Mouse (Mus musculus) megakaryocyte, embryonic 14.5 days (primary cell): ENCODE results near the gene Slc1a2. TPM values are rescaled to one million over a fixed set of nuclear protein-coding genes. Genes with fewer than 3 reads are reported as not detected.

Experiments
- H3K27me3 ChIP-seq: replicated peaks from 2 replicates; pipeline ENCODE3; 2012; ENCODE audit warnings: inconsistent platforms
- H3K36me3 ChIP-seq: replicated peaks from 2 replicates; pipeline ENCODE3; 2012; ENCODE audit warnings: low read length, inconsistent platforms, mixed read lengths
- H3K4me1 ChIP-seq: 2 replicates; pipeline ENCODE4 v1.6.1; 2012; ENCODE audit warnings: inconsistent platforms
- H3K4me3 ChIP-seq: replicated peaks from 2 replicates; pipeline ENCODE3; 2012; ENCODE audit warnings: moderate library complexity, mild to moderate bottlenecking, inconsistent platforms
- H3K9me3 ChIP-seq: 2 replicates; pipeline ENCODE4 v1.6.1; 2012; ENCODE audit warnings: inconsistent platforms
- FLI1 ChIP-seq: IDR thresholded peaks from 2 replicates; pipeline ENCODE4 v1.6.1; 2012; ENCODE audit warnings: low read length, inconsistent platforms, mixed read lengths
- GATA1 ChIP-seq: IDR thresholded peaks from 3 replicates; pipeline ENCODE4 v1.6.1; 2012; ENCODE audit warnings: mixed read lengths, low read length, inconsistent platforms, borderline replicate concordance
- polyA plus RNA-seq: library from polyadenylated mRNA; stranded (reverse); fragments of >175 nt; gene quantifications from 2 replicates; pipeline ENCODE4 v1.2.3, GENCODE M21; 2012; ENCODE audit warnings: low replicate concordance; ENCODE audit not compliant: insufficient read depth

The Slc1a2 gene
- polyA plus RNA-seq, 1 experiment: not detected

- TF ChIP-seq FLI1 (no peak), GATA1 (no peak)
- H3K4me3 ChIP-seq: no peak overlapping the region
- H3K4me1 ChIP-seq: peaks cover 6% of the 10 kb centered on the region
- peaks cover 46% of the 10 kb centered on the region for H3K27me3 ChIP-seq
- no peaks in the 10 kb centered on the region for H3K9me3 ChIP-seq
- H3K36me3 ChIP-seq: no peaks in the 10 kb centered on the region
Observed at GRCm38 (mm10) chr2:102733128-102733527, 74.7 kb downstream of the Slc1a2 start.

- Histone ChIP-seq H3K4me3 (no peak overlapping the region), H3K9me3 (no peaks in the 10 kb centered on the region), H3K4me1 (peaks cover 6% of the 10 kb centered on the region), H3K36me3 (no peaks in the 10 kb centered on the region), H3K27me3 (peaks cover 45% of the 10 kb centered on the region)
- TF ChIP-seq GATA1 (no peak), FLI1 (no peak)
Observed at GRCm38 (mm10) chr2:102734055-102734454, 75.6 kb downstream of the Slc1a2 start.

DNA sequence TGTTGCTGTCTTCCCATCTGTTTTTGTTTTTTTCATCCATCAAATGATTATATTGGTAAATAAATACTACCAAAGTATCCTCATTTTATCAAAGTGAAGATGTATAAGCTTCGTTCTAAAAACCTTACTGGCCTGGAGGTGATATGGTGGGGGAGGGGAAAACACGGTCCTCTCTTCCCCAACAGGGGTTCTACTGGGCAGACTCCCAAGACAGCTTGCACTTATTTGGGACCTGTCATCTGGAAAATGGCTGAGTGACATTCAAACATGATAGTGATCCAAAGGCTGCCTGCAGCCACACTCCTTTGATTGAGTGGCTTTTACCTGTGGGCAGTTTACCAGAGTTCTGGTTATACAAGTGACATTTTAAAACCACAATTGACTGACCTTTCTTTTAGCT, 76.6 kb downstream of the Slc1a2 start:
- Histone ChIP-seq H3K4me1 (peaks cover 6% of the 10 kb centered on the region), H3K27me3 (peaks cover 42% of the 10 kb centered on the region), H3K9me3 (no peaks in the 10 kb centered on the region), H3K4me3 (no peak overlapping the region), H3K36me3 (no peaks in the 10 kb centered on the region)
- TF ChIP-seq FLI1: no peak
- TF ChIP-seq GATA1: no peak

- Histone ChIP-seq H3K27me3 (peaks cover 35% of the 10 kb centered on the region), H3K4me1 (peaks cover 6% of the 10 kb centered on the region), H3K9me3 (no peaks in the 10 kb centered on the region), H3K36me3 (no peaks in the 10 kb centered on the region), H3K4me3 (no peak overlapping the region)
- TF ChIP-seq FLI1: no peak
- TF ChIP-seq GATA1: no peak
Observed at GRCm38 (mm10) chr2:102735811-102736210, 77.4 kb downstream of the Slc1a2 start.

- Histone ChIP-seq H3K4me1 (peaks cover 6% of the 10 kb centered on the region), H3K4me3 (no peak overlapping the region), H3K9me3 (no peaks in the 10 kb centered on the region), H3K27me3 (peaks cover 31% of the 10 kb centered on the region), H3K36me3 (no peaks in the 10 kb centered on the region)
- TF ChIP-seq GATA1 (no peak), FLI1 (no peak)
Observed at GRCm38 (mm10) chr2:102736490-102736889, 78.0 kb downstream of the Slc1a2 start.

DNA sequence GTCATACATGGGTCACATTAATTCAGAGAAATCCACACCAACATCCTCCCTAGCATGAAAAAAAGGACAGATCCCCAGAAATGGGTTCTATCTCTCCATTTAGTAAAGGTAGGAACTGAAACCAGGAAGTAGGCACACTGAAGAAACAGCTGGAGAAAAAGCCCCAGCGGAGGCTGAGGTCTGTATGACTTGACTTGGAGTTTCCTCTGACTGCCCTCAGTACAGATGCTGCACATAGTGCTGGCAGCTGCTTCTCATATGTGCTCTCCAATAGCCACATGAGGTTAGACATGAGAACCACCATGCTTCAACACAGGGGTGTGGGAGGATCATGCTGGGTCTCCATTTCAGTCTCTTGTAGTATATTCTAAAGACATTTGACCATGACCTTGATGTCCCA, 80.4 kb downstream of the Slc1a2 start:
- Histone ChIP-seq H3K4me1 (peaks cover 8% of the 10 kb centered on the region), H3K27me3 (peaks cover 32% of the 10 kb centered on the region)
- no peak for TF ChIP-seq GATA1

GRCm38 (mm10) chr2:102742685-102743084, 84.2 kb downstream of the Slc1a2 start:
- Histone ChIP-seq H3K4me3 (no peak overlapping the region), H3K27me3 (peaks cover 17% of the 10 kb centered on the region), H3K4me1 (peaks cover 21% of the 10 kb centered on the region), H3K9me3 (no peaks in the 10 kb centered on the region), H3K36me3 (no peaks in the 10 kb centered on the region)
- TF ChIP-seq FLI1: no peak
- TF ChIP-seq GATA1: no peak

More for the DNA sequence above, 80.4 kb downstream of the Slc1a2 start:
- H3K36me3 ChIP-seq: no peaks in the 10 kb centered on the region
- H3K4me3 ChIP-seq: no peak overlapping the region
- no peaks in the 10 kb centered on the region for H3K9me3 ChIP-seq

DNA sequence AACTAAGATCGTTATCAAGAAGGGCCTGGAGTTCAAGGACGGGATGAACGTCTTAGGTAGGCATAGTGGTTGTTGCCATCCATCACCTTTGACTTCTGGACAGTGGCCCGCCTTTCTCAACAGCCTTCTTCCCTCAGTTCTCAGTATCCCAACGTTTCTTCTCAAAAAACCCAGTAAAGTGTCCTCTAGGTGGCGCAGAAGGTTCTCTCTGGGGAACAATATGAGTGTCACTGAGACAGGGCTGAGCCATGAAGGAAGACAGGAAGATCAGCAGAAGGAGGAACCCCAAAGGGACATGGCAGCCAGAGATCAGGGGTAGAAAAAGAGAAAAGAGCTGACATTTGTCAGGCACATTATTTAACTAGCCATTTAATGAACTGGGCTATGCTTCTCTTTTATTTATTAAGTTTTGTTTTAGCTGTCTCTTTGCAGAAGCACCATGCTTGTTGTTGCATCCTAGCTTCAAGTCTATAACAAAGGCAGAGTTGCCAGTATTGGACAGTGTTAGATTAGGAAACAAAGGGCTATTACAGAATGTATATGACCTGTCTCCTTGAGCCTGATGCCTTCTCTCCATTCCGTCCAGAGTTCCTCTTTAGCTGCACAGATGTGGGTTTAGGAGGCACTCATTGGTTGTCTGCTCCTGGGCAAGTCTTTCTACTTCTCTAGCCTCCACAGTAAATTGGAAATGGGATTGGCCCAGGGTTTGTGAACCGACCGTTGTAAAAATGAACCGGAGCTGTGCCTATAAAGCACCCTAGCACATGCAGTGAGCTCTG, 85.6 kb downstream of the Slc1a2 start:
- Histone ChIP-seq H3K4me1 (peaks cover 21% of the 10 kb centered on the region), H3K36me3 (no peaks in the 10 kb centered on the region), H3K27me3 (peaks cover 15% of the 10 kb centered on the region)

DNA sequence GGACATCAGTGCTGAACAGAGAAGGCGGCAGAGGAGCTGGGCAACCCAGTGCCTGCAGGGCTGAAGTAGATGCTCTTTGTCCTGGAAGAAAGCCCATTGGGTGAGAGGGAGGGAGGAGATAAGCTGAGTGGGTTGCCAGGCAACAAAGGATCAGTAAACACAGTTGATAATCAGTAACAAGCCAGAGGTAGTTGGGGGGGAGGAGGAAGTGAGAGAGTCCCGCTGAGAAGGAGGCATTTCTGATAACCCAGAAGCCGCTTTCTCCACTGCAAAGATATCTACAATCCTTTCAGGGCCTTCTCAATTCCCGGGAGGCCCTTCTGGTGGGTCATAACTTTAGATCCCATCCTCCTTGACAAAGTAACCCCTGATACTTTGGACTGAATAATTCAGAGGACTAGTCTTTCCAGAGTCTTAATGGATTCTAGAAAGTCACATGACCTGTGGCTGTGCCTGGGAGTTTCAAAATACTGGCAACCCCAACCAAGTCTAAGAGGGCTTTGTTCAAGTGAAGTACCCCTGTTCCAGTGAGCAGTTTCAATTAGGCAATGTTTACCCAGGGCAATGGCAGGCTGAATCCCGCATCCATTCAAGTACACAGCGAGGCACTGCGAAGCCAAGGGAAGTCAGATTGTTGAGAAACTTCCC, 86.9 kb downstream of the Slc1a2 start:
- Histone ChIP-seq H3K36me3 (no peaks in the 10 kb centered on the region), H3K27me3 (peaks cover 13% of the 10 kb centered on the region), H3K4me1 (peaks cover 21% of the 10 kb centered on the region), H3K4me3 (peak overlapping the region; percentile 28), H3K9me3 (no peaks in the 10 kb centered on the region)
- TF ChIP-seq GATA1: no peak
- TF ChIP-seq FLI1: no peak

More for the DNA sequence above, 85.6 kb downstream of the Slc1a2 start:
- H3K9me3 ChIP-seq: no peaks in the 10 kb centered on the region
- no peak overlapping the region for H3K4me3 ChIP-seq
- no peak for TF ChIP-seq FLI1
- no peak for TF ChIP-seq GATA1

GRCm38 (mm10) chr2:102747758-102748157, 89.3 kb downstream of the Slc1a2 start:
- Histone ChIP-seq H3K36me3 (no peaks in the 10 kb centered on the region), H3K4me1 (peaks cover 21% of the 10 kb centered on the region), H3K9me3 (no peaks in the 10 kb centered on the region), H3K27me3 (peaks cover 2% of the 10 kb centered on the region), H3K4me3 (no peak overlapping the region)
- TF ChIP-seq GATA1: no peak
- no peak for TF ChIP-seq FLI1
